Mouse (Mus musculus): ENCODE data around the gene Pate4.
A peak's percentile ranks its signal among the peaks of the same experiment; 100 is the strongest.

DNA sequence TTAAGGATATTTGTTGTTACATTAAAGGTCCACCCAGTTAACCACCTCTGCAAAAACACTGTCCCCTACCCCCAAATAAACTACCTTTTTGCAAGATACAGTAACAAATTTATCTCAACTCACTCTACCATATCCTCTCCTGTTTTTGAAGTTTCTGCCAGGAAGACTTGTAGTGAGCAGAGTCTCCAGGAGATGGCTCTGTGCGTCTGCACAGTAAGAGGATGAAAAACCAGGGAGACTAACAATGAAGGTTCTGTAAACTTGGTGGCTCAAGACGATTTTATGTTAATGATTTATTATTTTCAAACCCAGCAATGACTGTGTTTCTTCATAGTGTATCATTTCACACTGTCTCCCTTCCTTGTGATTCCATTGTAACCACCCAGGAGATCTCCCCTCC, 18.8 kb downstream of the Pate4 start:
- peak; percentile 37; the same call in 1 of the 2 replicates for TF ChIP-seq CTCF (conservative IDR thresholded peaks at IDR 0.05; ENCODE audit: low read length)
- no peak for TF ChIP-seq NANOG (IDR thresholded peaks at IDR 0.05; ENCODE audit: borderline replicate concordance, low read length)

All from E14TG2a.4 (cell line).